Mouse (Mus musculus) thymus, adult 2 months (tissue): ENCODE data around the gene Kazald1. TPM values are rescaled to one million over a fixed set of nuclear protein-coding genes. Genes with fewer than 3 reads are reported as not detected.
A peak's percentile ranks its signal among the peaks of the same experiment; 100 is the strongest.

Experiments used
- DNase-seq: peaks from one replicate; pipeline ENCODE4 v3.0.0; 2021
- H3K27ac ChIP-seq: fragments of 200-500 bp; 2 replicates; pipeline ENCODE4 v1.5.1; 2012; ENCODE audit warnings: low read length, control low read depth; ENCODE audit not compliant: control insufficient read depth, insufficient read depth
- H3K27me3 ChIP-seq: fragments of 200-500 bp; 2 replicates; pipeline ENCODE4 v1.6.1; 2012; ENCODE audit warnings: mild to moderate bottlenecking, low read length, moderate library complexity, mixed read lengths; ENCODE audit not compliant: control insufficient read depth, insufficient read depth
- H3K36me3 ChIP-seq: fragments of 200-500 bp; 2 replicates; pipeline ENCODE4 v1.6.1; 2012; ENCODE audit warnings: mild to moderate bottlenecking, low read length, moderate library complexity; ENCODE audit not compliant: control insufficient read depth, insufficient read depth
- H3K4me1 ChIP-seq: fragments of 200-500 bp; replicated peaks from 2 replicates; pipeline ENCODE4 v1.6.1; 2012; ENCODE audit warnings: low read length; ENCODE audit not compliant: control insufficient read depth, insufficient read depth
- H3K4me3 ChIP-seq: fragments of 200-500 bp; 2 replicates; pipeline ENCODE4 v1.5.1; 2012; ENCODE audit warnings: mild to moderate bottlenecking, low read length, control low read depth, moderate library complexity; ENCODE audit not compliant: control insufficient read depth, insufficient read depth
- CTCF ChIP-seq: fragments of 200-500 bp; IDR thresholded peaks from 2 replicates; pipeline ENCODE4 v1.5.1; 2012; ENCODE audit warnings: mild to moderate bottlenecking, control low read depth, low read length, moderate library complexity, borderline replicate concordance; ENCODE audit not compliant: control insufficient read depth, poor library complexity, insufficient read depth; ENCODE audit errors: extremely low read depth
- POLR2A ChIP-seq: fragments of 200-500 bp; IDR thresholded peaks from 2 replicates; pipeline ENCODE4 v1.6.1; 2012; ENCODE audit warnings: mild to moderate bottlenecking, low read length, control low read depth, moderate library complexity; ENCODE audit not compliant: control insufficient read depth, poor library complexity, insufficient read depth; ENCODE audit errors: extremely low read depth
- WGBS: fragments of 180-500 bp; shearing (Covaris S2); methylation state at CpG from one replicate; pipeline ENCODE4 v1.1.7; 2018; 5-methylcytosine and 5-hydroxymethylcytosine counted together
- polyA plus RNA-seq: library from polyadenylated mRNA; depleted of rRNA; stranded (reverse); fragments of >200 nt; gene quantifications from 2 replicates; pipeline ENCODE4 v1.2.3, GENCODE M21; 2012

Kazald1 gene
- polyA plus RNA-seq, 1 experiment, result 7.9 TPM

- H3K4me1 ChIP-seq, result peaks cover 37% of the 10 kb centered on the region
- H3K4me3 ChIP-seq, result no peak overlapping the region
- no peak overlapping the region for H3K27ac ChIP-seq
Observed at GRCm38 (mm10) chr19:45077742-45078645, 3.0 kb downstream of the Kazald1 start.

GRCm38 (mm10) chr19:45078971-45079764 is 4.1 kb downstream of the Kazald1 start:
- peaks cover 41% of the 10 kb centered on the region for H3K27me3 ChIP-seq
- no peak overlapping the region for H3K27ac ChIP-seq
- H3K4me3 ChIP-seq, result no peak overlapping the region
- H3K36me3 ChIP-seq, result no peaks in the 10 kb centered on the region
- no peak for DNase-seq
- H3K4me1 ChIP-seq, result peaks cover 37% of the 10 kb centered on the region
- TF ChIP-seq POLR2A (no peak), CTCF (no peak)
- 18% methylated on average over 17 of the region's 17 CpGs for WGBS

More at GRCm38 (mm10) chr19:45077742-45078645, 3.0 kb downstream of the Kazald1 start:
- Histone ChIP-seq H3K36me3 (no peaks in the 10 kb centered on the region), H3K27me3 (peaks cover 41% of the 10 kb centered on the region)
- DNase-seq, result no peak
- no peak for TF ChIP-seq POLR2A
- TF ChIP-seq CTCF, result no peak
- WGBS, result 23% methylated on average over 20 of the region's 20 CpGs

GRCm38 (mm10) chr19:45079769-45080515 is 4.9 kb downstream of the Kazald1 start:
- under 1% methylated on average over 45 of the region's 45 CpGs for WGBS
- Histone ChIP-seq H3K4me3 (peak overlapping the region; percentile 12; the same call in 1 of the 2 replicates), H3K36me3 (no peaks in the 10 kb centered on the region), H3K27ac (no peak overlapping the region), H3K27me3 (peaks cover 41% of the 10 kb centered on the region), H3K4me1 (peaks cover 37% of the 10 kb centered on the region)
- peak; percentile 54 for DNase-seq
- TF ChIP-seq CTCF (no peak), POLR2A (no peak)

- TF ChIP-seq CTCF (no peak; the same call in 1 of the 2 replicates), POLR2A (no peak)
- no peaks in the 10 kb centered on the region for H3K36me3 ChIP-seq
- H3K4me1 ChIP-seq, result peaks cover 32% of the 10 kb centered on the region
- DNase-seq, result no peak
- no peak overlapping the region for H3K4me3 ChIP-seq
- 5% methylated on average over 17 of the region's 17 CpGs for WGBS
- H3K27me3 ChIP-seq, result peaks cover 41% of the 10 kb centered on the region
- H3K27ac ChIP-seq, result no peak overlapping the region
Observed at GRCm38 (mm10) chr19:45080711-45081110, 5.7 kb downstream of the Kazald1 start.

- Histone ChIP-seq H3K27ac (no peak overlapping the region), H3K36me3 (no peaks in the 10 kb centered on the region), H3K27me3 (peaks cover 38% of the 10 kb centered on the region), H3K4me1 (peaks cover 27% of the 10 kb centered on the region), H3K4me3 (no peak overlapping the region)
- peak; percentile 80 for DNase-seq
- TF ChIP-seq CTCF (no peak), POLR2A (no peak)
- 2% methylated on average over 5 of the region's 5 CpGs for WGBS
Observed at GRCm38 (mm10) chr19:45081279-45081678, 6.2 kb downstream of the Kazald1 start.
